Mouse (Mus musculus) fibroblast of lung, adult 2 months (primary cell): ENCODE measurements at regions not wholly inside any gene's neighbourhood (a gene's known extent, or its start where the extent isn't known, plus 50 kb on each side); places are given as distances from the start of the nearest gene placed in this dataset.
A peak's percentile ranks its signal among the peaks of the same experiment; 100 is the strongest.

Source experiments
- DNase-seq: peaks from one replicate; pipeline ENCODE4 v3.0.0-alpha.2; 2011; ENCODE audit warnings: low read depth

GRCm38 (mm10) chr8:107642241-107642640, 54.0 kb upstream of the Psmd7 start:
- DNase-seq = no peak

GRCm38 (mm10) chr8:107647936-107648335, 59.7 kb upstream of the Psmd7 start:
- no peak for DNase-seq

GRCm38 (mm10) chr8:107650306-107650705, 62.0 kb upstream of the Psmd7 start:
- no peak for DNase-seq

GRCm38 (mm10) chr8:107651424-107651823, 63.2 kb upstream of the Psmd7 start:
- no peak for DNase-seq

GRCm38 (mm10) chr8:107652226-107652625, 64.0 kb upstream of the Psmd7 start:
- DNase-seq = no peak

- no peak for DNase-seq
These were observed 65.4 kb upstream of the Psmd7 start for GRCm38 (mm10) chr8:107653711-107654110.

- no peak for DNase-seq
These were observed 68.4 kb upstream of the Psmd7 start for GRCm38 (mm10) chr8:107656622-107657021.

- no peak for DNase-seq
These were observed 69.5 kb upstream of the Psmd7 start for GRCm38 (mm10) chr8:107657741-107658140.

GRCm38 (mm10) chr8:107658386-107658785, 70.1 kb upstream of the Psmd7 start:
- no peak for DNase-seq

GRCm38 (mm10) chr8:107660624-107661023, 72.4 kb upstream of the Psmd7 start:
- no peak for DNase-seq

GRCm38 (mm10) chr8:107669608-107670007, 81.3 kb upstream of the Psmd7 start:
- DNase-seq = no peak

- no peak for DNase-seq
These were observed 83.2 kb upstream of the Psmd7 start for GRCm38 (mm10) chr8:107671471-107671870.

- no peak for DNase-seq
These were observed 84.4 kb upstream of the Psmd7 start for GRCm38 (mm10) chr8:107672691-107673090.

- DNase-seq = no peak
These were observed 93.8 kb upstream of the Psmd7 start for GRCm38 (mm10) chr8:107682066-107682465.

GRCm38 (mm10) chr8:107684721-107685691, 96.7 kb upstream of the Psmd7 start:
- DNase-seq = peak; percentile 23

- DNase-seq = no peak
These were observed 98.7 kb upstream of the Psmd7 start for GRCm38 (mm10) chr8:107686936-107687335.

GRCm38 (mm10) chr8:107687529-107687928, 99.3 kb upstream of the Psmd7 start:
- no peak for DNase-seq

GRCm38 (mm10) chr8:107689020-107689419, 100.8 kb upstream of the Psmd7 start:
- no peak for DNase-seq

GRCm38 (mm10) chr8:107691251-107691650, 103.0 kb upstream of the Psmd7 start:
- no peak for DNase-seq

- no peak for DNase-seq
These were observed 108.4 kb upstream of the Psmd7 start for GRCm38 (mm10) chr8:107696384-107697346.

- DNase-seq = no peak
These were observed 111.0 kb upstream of the Psmd7 start for GRCm38 (mm10) chr8:107699307-107699706.

GRCm38 (mm10) chr8:107699759-107700158, 111.5 kb upstream of the Psmd7 start:
- DNase-seq = no peak

- no peak for DNase-seq
These were observed 127.6 kb upstream of the Psmd7 start for GRCm38 (mm10) chr8:107715901-107716300.
